Mouse (Mus musculus): ENCODE data around the gene Ksr1. TPM values are rescaled to one million over a fixed set of nuclear protein-coding genes. Genes with fewer than 3 reads are reported as not detected.
A peak's percentile ranks its signal among the peaks of the same experiment; 100 is the strongest.
"Not testable (repeated sequence)": the region's sequence is repeated elsewhere in the genome, so short reads cannot be mapped to it uniquely, and the experiment has no call there.

Ksr1 gene
- total RNA-seq, 2 experiments from 2014 or later: 103 to 118 TPM

GRCm38 (mm10) chr11:79008891-79009290 lies 137.3 kb downstream of the Ksr1 start:
- no peak for DNase-seq

DNA sequence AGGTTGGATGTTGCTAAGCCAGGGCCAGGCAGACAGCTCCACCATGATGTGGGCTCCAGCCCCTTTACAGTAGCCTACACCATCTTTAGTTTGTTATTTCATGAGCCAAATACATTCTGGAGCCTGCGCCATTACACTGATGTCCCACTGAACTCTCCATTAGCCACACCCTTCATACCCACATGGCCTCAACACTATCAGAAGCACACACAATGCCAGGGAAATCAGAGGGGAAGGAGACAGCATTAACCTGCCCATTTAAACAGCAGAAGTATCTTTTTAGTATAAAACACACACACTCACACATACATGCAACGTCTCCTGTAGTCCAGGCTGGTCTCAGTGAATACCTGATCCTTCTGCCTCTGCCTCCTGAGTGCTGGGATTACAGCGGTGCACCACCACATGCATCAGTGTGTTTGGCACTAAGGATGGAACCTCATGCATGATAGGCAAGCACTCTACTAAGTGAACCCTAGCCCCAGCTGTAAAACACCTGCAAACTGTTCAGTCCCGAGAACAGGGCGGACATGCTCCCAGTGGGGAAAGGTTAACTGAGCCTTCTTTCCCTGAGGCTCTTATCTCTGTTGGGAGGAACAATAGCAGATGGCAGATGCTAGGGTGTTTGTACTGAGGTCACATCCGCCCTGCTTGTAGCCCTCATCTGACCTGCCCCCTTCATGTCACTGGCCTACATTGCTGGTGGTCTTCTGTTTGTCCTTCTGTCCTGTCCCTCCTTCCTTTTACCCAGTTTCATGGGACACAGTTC lies 138.0 kb downstream of the Ksr1 start:
- DNase-seq: no peak

- DNase-seq: not testable (repeated sequence)
Observed at GRCm38 (mm10) chr11:79007356-79007755, 138.9 kb downstream of the Ksr1 start.

DNA sequence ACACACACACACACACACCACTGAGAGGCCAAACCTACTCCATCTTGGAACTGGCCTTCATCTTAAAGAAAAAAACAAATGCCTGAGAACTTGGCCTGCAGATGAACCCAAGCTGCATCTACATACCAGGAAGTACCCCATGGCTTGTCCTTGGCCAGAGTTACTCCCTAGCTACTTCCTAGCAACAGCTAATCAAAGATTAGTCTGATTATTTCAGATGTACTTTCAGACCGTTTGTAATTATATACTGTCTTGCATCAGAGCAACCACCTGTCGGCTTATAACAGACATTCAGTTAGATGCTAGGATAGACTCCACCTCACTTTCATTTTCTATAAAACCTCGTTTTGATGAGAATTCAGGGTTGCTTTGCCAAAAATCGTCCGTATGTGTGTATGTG lies 139.8 kb downstream of the Ksr1 start:
- DNase-seq: no peak

DNA sequence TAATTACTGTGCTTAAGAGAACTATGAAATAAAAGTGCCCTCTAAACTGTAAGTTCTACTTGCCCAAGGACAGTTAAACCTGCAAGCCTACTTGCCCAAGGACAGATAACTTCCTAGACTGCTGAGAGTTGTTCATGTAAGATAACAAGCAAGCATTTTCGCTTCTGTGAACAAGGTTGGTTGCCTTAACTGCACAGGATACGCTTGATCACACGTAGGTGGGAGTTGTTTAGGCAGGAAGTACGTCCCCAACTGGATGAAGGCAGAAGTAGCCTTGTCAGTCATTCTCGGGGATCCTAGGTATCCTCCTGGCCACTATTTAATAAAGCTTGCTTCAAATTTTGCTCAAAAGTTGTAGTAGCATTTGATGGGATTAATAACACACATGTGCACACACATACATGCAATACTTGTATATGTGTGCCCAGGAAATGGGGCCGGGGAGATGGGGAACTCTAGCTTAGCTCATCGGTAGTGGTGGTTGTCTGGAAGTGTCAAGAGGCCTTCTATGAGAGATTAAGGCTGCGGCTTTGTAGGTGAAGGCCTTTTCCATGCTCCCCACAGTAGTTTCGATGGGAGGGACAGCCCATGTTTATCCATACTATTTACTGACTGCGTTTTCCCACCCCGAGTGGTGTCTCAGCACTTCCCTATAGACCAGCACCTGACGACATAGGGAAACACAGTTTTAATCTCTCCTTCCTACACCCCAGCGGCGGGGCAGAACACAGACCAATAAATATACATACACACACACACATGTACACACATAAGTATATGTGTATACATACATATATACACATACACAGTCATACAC lies 140.4 kb downstream of the Ksr1 start:
- DNase-seq: no peak

GRCm38 (mm10) chr11:79003769-79004638 lies 142.2 kb downstream of the Ksr1 start:
- no peak for DNase-seq

- DNase-seq: no peak
Observed at GRCm38 (mm10) chr11:79003053-79003768, 143.0 kb downstream of the Ksr1 start.

DNA sequence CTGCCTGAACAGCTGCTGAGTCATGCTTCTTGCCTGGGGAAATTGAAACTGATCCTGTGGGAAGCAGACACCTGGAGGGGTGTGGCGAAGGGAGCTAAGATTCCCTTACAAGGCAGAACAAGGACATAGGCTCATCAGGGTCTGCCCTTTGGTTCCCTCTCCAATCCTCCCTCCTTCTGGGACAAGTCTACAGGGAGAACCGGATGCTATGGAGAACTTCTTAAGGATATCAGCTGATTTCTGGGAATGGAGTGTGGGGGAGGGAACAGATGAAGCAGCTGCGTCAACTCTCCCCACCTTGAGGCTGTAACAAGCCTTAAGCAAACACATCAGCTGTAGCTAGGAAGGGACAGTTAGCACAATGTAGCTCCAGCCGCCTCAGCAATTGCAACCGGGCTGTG lies 143.7 kb downstream of the Ksr1 start:
- no peak for DNase-seq

DNA sequence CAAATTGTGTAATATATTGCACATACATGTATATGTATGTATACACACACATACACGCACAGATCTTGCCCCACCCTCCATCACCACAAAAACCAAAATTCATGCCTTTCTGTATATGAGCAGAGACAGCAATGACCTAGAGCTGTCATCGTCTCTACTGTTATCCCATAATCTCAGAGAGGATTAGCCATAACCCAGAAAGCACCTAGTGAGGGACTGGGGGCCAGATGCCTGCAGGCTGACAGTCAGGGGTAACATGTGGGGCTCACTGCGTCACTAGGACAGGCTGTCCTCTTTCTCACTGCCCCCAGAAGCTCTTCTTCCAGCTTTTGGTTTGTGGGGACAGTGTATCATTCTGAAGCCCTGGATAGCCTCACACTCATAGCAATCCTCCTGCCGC lies 144.3 kb downstream of the Ksr1 start:
- DNase-seq: no peak

GRCm38 (mm10) chr11:78999118-78999517 lies 147.1 kb downstream of the Ksr1 start:
- DNase-seq: no peak

- not testable (repeated sequence) for DNase-seq
Observed at GRCm38 (mm10) chr11:78990875-78991543, 155.2 kb downstream of the Ksr1 start.

- no peak for DNase-seq
Observed at GRCm38 (mm10) chr11:78990096-78990495, 156.1 kb downstream of the Ksr1 start.

- DNase-seq: not testable (repeated sequence)
Observed at GRCm38 (mm10) chr11:78989206-78989605, 157.0 kb downstream of the Ksr1 start.

- no peak for DNase-seq
Observed at GRCm38 (mm10) chr11:78986311-78987002, 159.8 kb downstream of the Ksr1 start.

GRCm38 (mm10) chr11:78985505-78985904 lies 160.7 kb downstream of the Ksr1 start:
- no peak for DNase-seq

DNA sequence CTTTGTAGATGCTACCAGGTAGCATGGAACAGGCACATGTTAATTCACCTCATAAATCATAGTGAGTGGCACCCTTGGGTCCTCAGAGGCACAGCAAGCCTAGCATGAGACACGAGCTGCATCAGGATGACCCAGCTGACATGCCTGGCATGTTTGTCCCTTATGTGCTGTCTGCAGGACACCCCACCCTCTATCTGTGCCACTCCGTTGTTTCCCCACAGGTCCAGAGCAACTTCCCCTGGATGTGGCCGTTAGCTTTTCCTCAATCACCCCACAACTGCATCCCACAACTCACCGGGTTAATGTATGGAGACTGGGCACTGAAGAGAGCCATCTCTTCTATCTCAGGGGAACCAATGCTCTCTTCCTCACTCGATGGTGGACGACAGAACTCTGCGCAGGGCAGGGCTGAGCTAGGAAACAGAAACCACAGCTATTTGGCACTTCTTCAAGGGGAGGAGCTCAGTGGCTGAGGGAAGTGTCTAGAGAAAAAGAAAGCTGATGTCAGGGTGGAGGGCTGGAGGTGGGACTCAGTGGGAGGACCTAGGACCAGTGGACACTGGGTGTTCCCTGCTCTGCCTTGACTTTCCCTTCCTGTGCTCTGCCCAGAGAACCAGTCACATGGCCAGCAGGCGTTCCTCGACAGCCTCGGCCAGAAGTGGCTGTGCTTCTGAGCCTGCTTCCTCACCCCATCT lies 161.6 kb downstream of the Ksr1 start, which contains the start of gene Lgals9:
Lgals9 (minus strand) TSS at position 464 of the 695 bp plus-strand sequence.
- peak; percentile 57 for DNase-seq

GRCm38 (mm10) chr11:78983539-78983938 lies 162.7 kb downstream of the Ksr1 start:
- DNase-seq: no peak

- DNase-seq: no peak
Observed at GRCm38 (mm10) chr11:78982513-78983291, 163.5 kb downstream of the Ksr1 start.

DNA sequence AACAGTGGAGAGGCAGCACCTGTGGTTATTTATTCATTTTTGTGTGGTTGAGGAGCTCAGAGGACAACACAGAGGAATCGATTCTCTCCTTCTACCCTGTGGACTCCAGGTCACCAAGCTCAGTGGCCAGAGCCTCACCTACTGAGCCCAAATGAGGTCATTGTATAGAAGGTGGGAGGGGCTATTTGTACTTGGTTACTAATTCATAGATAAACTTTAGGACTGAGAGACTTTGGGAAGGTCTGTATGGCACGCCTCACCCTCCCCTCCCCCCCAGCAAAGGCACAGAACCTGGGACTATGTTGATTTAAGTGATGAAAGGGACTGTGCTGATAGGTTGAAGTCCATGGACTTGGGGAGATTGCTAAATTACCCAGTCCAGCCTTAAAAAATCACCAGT lies 164.2 kb downstream of the Ksr1 start:
- no peak for DNase-seq
